In genomic region chr3:107696910-107697309, GRCm38 (mm10) we compare ENCODE assay signal across 7 mouse cellular contexts. TPM values are rescaled to one million over a fixed set of nuclear protein-coding genes. Genes with fewer than 3 reads are reported as not detected.
A peak's percentile ranks its signal among the peaks of the same experiment; 100 is the strongest.
DNase-seq lines count a peak whose midpoint lies in the region; ATAC-seq and TF ChIP-seq lines count a peak whose summit lies in the region.

No protein-coding gene starts in this region.

- H3K4me1 ChIP-seq in lung, embryonic 14.5 days (ENCODE audit: insufficient read depth): peaks cover 17% of the 10 kb centered on the region
- peaks cover 28% of the 10 kb centered on the region for H3K4me1 ChIP-seq in forebrain, embryonic 12.5 days
- peaks cover 26% of the 10 kb centered on the region for H3K4me1 ChIP-seq in limb, embryonic 12.5 days (replicated peaks)
- peaks cover 19% of the 10 kb centered on the region for H3K4me1 ChIP-seq in stomach, embryonic 14.5 days (ENCODE audit: control insufficient read depth, insufficient read depth, low read length)

- no peak overlapping the region for H3K27ac ChIP-seq in lung, embryonic 14.5 days (ENCODE audit: low read depth)
- H3K27ac ChIP-seq in forebrain, embryonic 12.5 days: no peak overlapping the region
- H3K27ac ChIP-seq in limb, embryonic 12.5 days: no peak overlapping the region
- no peak overlapping the region for H3K27ac ChIP-seq in stomach, embryonic 14.5 days (ENCODE audit: low read length)

- peak; percentile 9; the same call in 1 of the 2 replicates for ATAC-seq in lung, embryonic 14.5 days (ENCODE audit: insufficient read depth)
- no peak; the same call in 1 of the 2 replicates for ATAC-seq in forebrain, embryonic 12.5 days (ENCODE audit: low FRiP score)
- ATAC-seq in limb, embryonic 12.5 days (ENCODE audit: insufficient number of reproducible peaks, insufficient read depth, low FRiP score, low TSS enrichment, low read depth): 0 out of 2 replicates have a peak, but pooled peaks have one; percentile 2
- ATAC-seq in stomach, embryonic 14.5 days (ENCODE audit: insufficient number of reproducible peaks, insufficient read depth, low FRiP score, low read depth): peak; percentile 50

- 13% methylated on average over 3 of the region's 3 CpGs for WGBS in lung, embryonic 14.5 days
- 46% methylated on average over 3 of the region's 3 CpGs for WGBS in forebrain, embryonic 12.5 days
- 32% methylated on average over 3 of the region's 3 CpGs for WGBS in limb, embryonic 12.5 days
- WGBS in stomach, embryonic 14.5 days: 24% methylated on average over 3 of the region's 3 CpGs

- H3K27me3 ChIP-seq in lung, embryonic 14.5 days (ENCODE audit: insufficient read depth, low read length): no peaks in the 10 kb centered on the region
- H3K27me3 ChIP-seq in forebrain, embryonic 12.5 days: no peaks in the 10 kb centered on the region
- no peaks in the 10 kb centered on the region; the same call in 1 of the 2 replicates for H3K27me3 ChIP-seq in limb, embryonic 12.5 days
- no peaks in the 10 kb centered on the region for H3K27me3 ChIP-seq in stomach, embryonic 14.5 days (ENCODE audit: control insufficient read depth, insufficient read depth, low read length)

- no peak for TF ChIP-seq CTCF in lung, embryonic 14.5 days (IDR thresholded peaks at IDR 0.05; ENCODE audit: low read depth)

- H3K36me3 ChIP-seq in lung, embryonic 14.5 days (ENCODE audit: insufficient read depth): no peaks in the 10 kb centered on the region
- no peaks in the 10 kb centered on the region for H3K36me3 ChIP-seq in forebrain, embryonic 12.5 days (replicated peaks)
- H3K36me3 ChIP-seq in limb, embryonic 12.5 days: no peaks in the 10 kb centered on the region
- H3K36me3 ChIP-seq in stomach, embryonic 14.5 days (ENCODE audit: control insufficient read depth, insufficient read depth, low read length): no peaks in the 10 kb centered on the region

- no peak for DNase-seq in lung, embryonic 14.5 days
- DNase-seq in lung, postnatal 10 days: no peak
- DNase-seq in embryo, embryonic 10.5 days (ENCODE audit: low spot score): no peak
- DNase-seq in thymus, adult 18-20 months: no peak

- no peak overlapping the region for H3K4me3 ChIP-seq in lung, embryonic 14.5 days (ENCODE audit: low read depth, low read length)
- peak overlapping the region; percentile 64; the same call in 1 of the 2 replicates for H3K4me3 ChIP-seq in forebrain, embryonic 12.5 days (replicated peaks)
- 0 out of 2 replicates have a peak overlapping the region, but pooled peaks have one; percentile 12 for H3K4me3 ChIP-seq in limb, embryonic 12.5 days (replicated peaks)
- H3K4me3 ChIP-seq in stomach, embryonic 14.5 days (ENCODE audit: low read depth, low read length): 0 out of 2 replicates have a peak overlapping the region, but pooled peaks have one; percentile 92

- peak overlapping the region; percentile 21; the same call in 1 of the 2 replicates for H3K9ac ChIP-seq in lung, embryonic 14.5 days
- no peak overlapping the region for H3K9ac ChIP-seq in forebrain, embryonic 12.5 days
- no peak overlapping the region; the same call in 1 of the 2 replicates for H3K9ac ChIP-seq in limb, embryonic 12.5 days (replicated peaks)
- no peak overlapping the region for H3K9ac ChIP-seq in stomach, embryonic 14.5 days (replicated peaks; ENCODE audit: low read depth, low read length)

- H3K9me3 ChIP-seq in lung, embryonic 14.5 days (ENCODE audit: low read depth, low read length): no peaks in the 10 kb centered on the region
- H3K9me3 ChIP-seq in forebrain, embryonic 12.5 days: no peaks in the 10 kb centered on the region
- no peaks in the 10 kb centered on the region for H3K9me3 ChIP-seq in limb, embryonic 12.5 days
- no peaks in the 10 kb centered on the region for H3K9me3 ChIP-seq in stomach, embryonic 14.5 days (ENCODE audit: control insufficient read depth, low read depth, low read length)

- peak overlapping the region; percentile 47 for H3K4me2 ChIP-seq in lung, embryonic 14.5 days
- H3K4me2 ChIP-seq in forebrain, embryonic 12.5 days: peak overlapping the region; percentile 33
- peak overlapping the region; percentile 44 for H3K4me2 ChIP-seq in limb, embryonic 12.5 days
- no peak overlapping the region; the same call in 1 of the 2 replicates for H3K4me2 ChIP-seq in stomach, embryonic 14.5 days (replicated peaks; ENCODE audit: low read depth, low read length)

RNA-seq across cellular contexts. Expression of gene Ahcyl1, which starts 0.6 kb away (rescaled TPM):
- 106 and 107 TPM in 2 replicates for polyA plus RNA-seq in lung, embryonic 14.5 days (2014; fragmentation: Nextera tagmentation; extraction: Ambion mirVana)
- polyA plus RNA-seq in forebrain, embryonic 12.5 days (2016; fragmentation: Nextera tagmentation; extraction: Ambion mirVana): 124 and 130 TPM in 2 replicates
- polyA plus RNA-seq in limb, embryonic 12.5 days (2016; fragmentation: Nextera tagmentation; extraction: Ambion mirVana): 114 and 115 TPM in 2 replicates
- 99.5 and 103 TPM in 2 replicates for polyA plus RNA-seq in stomach, embryonic 14.5 days (2014; fragmentation: Nextera tagmentation; extraction: Ambion mirVana)
